Mouse (Mus musculus) myocyte (in vitro differentiated cells): ENCODE results near the gene Rcor3. TPM values are rescaled to one million over a fixed set of nuclear protein-coding genes. Genes with fewer than 3 reads are reported as not detected.

ENCODE experiments used
- H3K27me3 ChIP-seq: one replicate; pipeline ENCODE4 v1.6.1; 2011; ENCODE audit not compliant: control insufficient read depth, insufficient read depth, insufficient read length
- H3K36me3 ChIP-seq: one replicate; pipeline ENCODE4 v1.6.1; 2011; ENCODE audit not compliant: control insufficient read depth, insufficient read depth
- H3K4me2 ChIP-seq: one replicate; pipeline ENCODE4 v1.6.1; 2011; ENCODE audit warnings: low read depth, control low read depth
- H3K4me3 ChIP-seq: one replicate; pipeline ENCODE4 v1.5.1; 2011; ENCODE audit warnings: mild to moderate bottlenecking, control low read depth, moderate library complexity
- H3K79me2 ChIP-seq: one replicate; pipeline ENCODE4 v1.6.1; 2011; ENCODE audit not compliant: control insufficient read depth, insufficient read depth
- H3ac ChIP-seq: one replicate; pipeline ENCODE4 v1.6.1; 2011; ENCODE audit not compliant: control insufficient read depth, insufficient read length
- CEBPB ChIP-seq: IDR thresholded peaks from 2 replicates; pipeline ENCODE4 v1.6.1; 2011; ENCODE audit warnings: mild to moderate bottlenecking, moderate library complexity; ENCODE audit not compliant: poor library complexity, insufficient read depth, severe bottlenecking
- E2F4 ChIP-seq: IDR thresholded peaks from one replicate; pipeline ENCODE4 v1.6.1; 2011; ENCODE audit warnings: mild to moderate bottlenecking, control low read depth, moderate library complexity; ENCODE audit not compliant: insufficient read depth
- MAX ChIP-seq: IDR thresholded peaks from one replicate; pipeline ENCODE4 v1.6.1; 2011; ENCODE audit warnings: low read depth, mild to moderate bottlenecking, control low read depth
- MYOD1 ChIP-seq, 3 experiments: IDR thresholded peaks; one replicate each; pipeline ENCODE4 v1.6.1; 2011; ENCODE audit warnings: control low read depth in 2 of 3, low read depth in 2 of 3, mild to moderate bottlenecking in 2 of 3, moderate library complexity in 1 of 3; ENCODE audit not compliant: insufficient read length in 2 of 3, control insufficient read depth in 1 of 3
- MYOG ChIP-seq, 3 experiments: IDR thresholded peaks; one replicate each; pipeline ENCODE4 v1.6.1; 2011; ENCODE audit warnings: control low read depth in 2 of 3, low read depth in 2 of 3, mild to moderate bottlenecking in 2 of 3; ENCODE audit not compliant: insufficient read length in 2 of 3, control insufficient read depth in 1 of 3, insufficient read depth in 1 of 3
- POLR2A ChIP-seq: IDR thresholded peaks from one replicate; pipeline ENCODE4 v1.6.1; 2011; ENCODE audit warnings: low read depth, mild to moderate bottlenecking, control low read depth, moderate library complexity; ENCODE audit not compliant: insufficient read length
- POLR2AphosphoS2 ChIP-seq: IDR thresholded peaks from one replicate; pipeline ENCODE4 v1.6.1; 2011; ENCODE audit warnings: low read depth, control low read depth; ENCODE audit not compliant: insufficient read length
- REST ChIP-seq: IDR thresholded peaks from one replicate; pipeline ENCODE4 v1.6.1; 2011; ENCODE audit warnings: mild to moderate bottlenecking, control low read depth, moderate library complexity; ENCODE audit not compliant: insufficient read depth, insufficient read length
- SRF ChIP-seq: IDR thresholded peaks from one replicate; pipeline ENCODE4 v1.6.1; 2011; ENCODE audit warnings: low read depth; ENCODE audit not compliant: control insufficient read depth, insufficient read length
- TCF12 ChIP-seq: IDR thresholded peaks from one replicate; pipeline ENCODE4 v1.6.1; 2011; ENCODE audit warnings: mild to moderate bottlenecking, control low read depth; ENCODE audit not compliant: poor library complexity, insufficient read depth, severe bottlenecking
- TCF3 ChIP-seq: IDR thresholded peaks from one replicate; pipeline ENCODE4 v1.6.1; 2011; ENCODE audit warnings: low read depth, control low read depth; ENCODE audit not compliant: insufficient read length
- USF1 ChIP-seq: IDR thresholded peaks from one replicate; pipeline ENCODE4 v1.6.1; 2011; ENCODE audit warnings: low read depth, mild to moderate bottlenecking, control low read depth, moderate library complexity
- polyA plus RNA-seq: library from polyadenylated mRNA; unstranded; fragments of >200 nt; fragmentation: generic; extraction: Trizol; gene quantifications from one replicate; pipeline ENCODE4 v1.2.1, GENCODE M21; 2012; ENCODE audit warnings: missing spikeins

Gene Rcor3
- 12.0 TPM for polyA plus RNA-seq

- no peaks in the 10 kb centered on the region for H3K27me3 ChIP-seq
- peak within 1 kb of the TSS; percentile 90 for H3ac ChIP-seq
- H3K36me3 ChIP-seq: peaks cover 5% of the 10 kb centered on the region
- H3K79me2 ChIP-seq: peaks cover 21% of the 10 kb centered on the region
- H3K4me3 ChIP-seq: peak within 1 kb of the TSS; percentile 68
- H3K4me2 ChIP-seq: peak within 1 kb of the TSS; percentile 96
- TF ChIP-seq MYOD1 (IDR thresholded peaks at IDR 0.05; ENCODE audit: control insufficient read depth in 1 of 3, insufficient read length in 2 of 3, low read depth in 2 of 3) (no peak), TCF12 (no peak), POLR2A (peak; percentile 80), POLR2AphosphoS2 (peak; percentile 49), CEBPB (no peak)
Measured at GRCm38 (mm10) chr1:192137926-192138910, at the start of gene Rcor3. Gene Rcor3 (minus strand): TSS chr1:192138062.

GRCm38 (mm10) chr1:192181696-192182257, 43.9 kb upstream of the Rcor3 start:
- Histone ChIP-seq H3K27me3 (no peaks in the 10 kb centered on the region), H3K4me2 (no peak overlapping the region), H3ac (no peak overlapping the region), H3K36me3 (no peaks in the 10 kb centered on the region), H3K79me2 (no peaks in the 10 kb centered on the region), H3K4me3 (no peak overlapping the region)
- TF ChIP-seq POLR2AphosphoS2 (no peak), REST (no peak), E2F4 (no peak), MYOD1 (IDR thresholded peaks at IDR 0.05; ENCODE audit: control insufficient read depth in 1 of 3, insufficient read length in 2 of 3, low read depth in 2 of 3) (no peak), MAX (no peak), USF1 (no peak), POLR2A (no peak), SRF (no peak), MYOG (IDR thresholded peaks at IDR 0.05; ENCODE audit: control insufficient read depth in 1 of 3, insufficient read depth in 1 of 3, insufficient read length in 2 of 3, low read depth in 2 of 3) (no peak), TCF3 (no peak), CEBPB (no peak), TCF12 (no peak)

- no peak for TF ChIP-seq MAX
- no peak for TF ChIP-seq E2F4
- TF ChIP-seq MYOG (IDR thresholded peaks at IDR 0.05; ENCODE audit: control insufficient read depth in 1 of 3, insufficient read depth in 1 of 3, insufficient read length in 2 of 3, low read depth in 2 of 3): no peak
- no peak for TF ChIP-seq SRF
- TF ChIP-seq TCF3: no peak
- TF ChIP-seq CEBPB: no peak
- TF ChIP-seq REST: no peak
- Histone ChIP-seq H3ac (no peak overlapping the region), H3K4me2 (no peak overlapping the region), H3K4me3 (no peak overlapping the region), H3K36me3 (no peaks in the 10 kb centered on the region), H3K27me3 (no peaks in the 10 kb centered on the region), H3K79me2 (no peaks in the 10 kb centered on the region)
Measured at GRCm38 (mm10) chr1:192179877-192180276, 42.0 kb upstream of the Rcor3 start.

- Histone ChIP-seq H3K27me3 (peaks cover 6% of the 10 kb centered on the region), H3K36me3 (no peaks in the 10 kb centered on the region), H3K79me2 (no peaks in the 10 kb centered on the region), H3ac (no peak overlapping the region), H3K4me2 (no peak overlapping the region), H3K4me3 (no peak overlapping the region)
- TF ChIP-seq POLR2AphosphoS2: no peak
- no peak for TF ChIP-seq E2F4
- no peak for TF ChIP-seq USF1
- no peak for TF ChIP-seq POLR2A
- no peak for TF ChIP-seq MYOD1 (IDR thresholded peaks at IDR 0.05; ENCODE audit: control insufficient read depth in 1 of 3, insufficient read length in 2 of 3, low read depth in 2 of 3)
- TF ChIP-seq MAX: no peak
- no peak for TF ChIP-seq MYOG (IDR thresholded peaks at IDR 0.05; ENCODE audit: control insufficient read depth in 1 of 3, insufficient read depth in 1 of 3, insufficient read length in 2 of 3, low read depth in 2 of 3)
- TF ChIP-seq SRF: no peak
- TF ChIP-seq REST: no peak
- no peak for TF ChIP-seq TCF3
- no peak for TF ChIP-seq CEBPB
- TF ChIP-seq TCF12: no peak
Measured at GRCm38 (mm10) chr1:192171477-192171876, 33.6 kb upstream of the Rcor3 start.

- H3K36me3 ChIP-seq: no peaks in the 10 kb centered on the region
- H3ac ChIP-seq: no peak overlapping the region
- no peaks in the 10 kb centered on the region for H3K79me2 ChIP-seq
- H3K27me3 ChIP-seq: no peaks in the 10 kb centered on the region
- no peak for TF ChIP-seq E2F4
- no peak for TF ChIP-seq TCF3
- TF ChIP-seq REST: no peak
- no peak for TF ChIP-seq POLR2AphosphoS2
- TF ChIP-seq POLR2A: no peak
- no peak for TF ChIP-seq TCF12
- no peak for TF ChIP-seq CEBPB
- no peak for TF ChIP-seq USF1
- TF ChIP-seq MYOG (IDR thresholded peaks at IDR 0.05; ENCODE audit: control insufficient read depth in 1 of 3, insufficient read depth in 1 of 3, insufficient read length in 2 of 3, low read depth in 2 of 3): no peak
- TF ChIP-seq SRF: no peak
- no peak for TF ChIP-seq MAX
- no peak overlapping the region for H3K4me2 ChIP-seq
- H3K4me3 ChIP-seq: no peak overlapping the region
Measured at GRCm38 (mm10) chr1:192151179-192151578, 13.3 kb upstream of the Rcor3 start.
